Mouse (Mus musculus): ENCODE measurements at regions not wholly inside any gene's neighbourhood (a gene's known extent, or its start where the extent isn't known, plus 50 kb on each side); places are given as distances from the start of the nearest gene placed in this dataset.

DNA sequence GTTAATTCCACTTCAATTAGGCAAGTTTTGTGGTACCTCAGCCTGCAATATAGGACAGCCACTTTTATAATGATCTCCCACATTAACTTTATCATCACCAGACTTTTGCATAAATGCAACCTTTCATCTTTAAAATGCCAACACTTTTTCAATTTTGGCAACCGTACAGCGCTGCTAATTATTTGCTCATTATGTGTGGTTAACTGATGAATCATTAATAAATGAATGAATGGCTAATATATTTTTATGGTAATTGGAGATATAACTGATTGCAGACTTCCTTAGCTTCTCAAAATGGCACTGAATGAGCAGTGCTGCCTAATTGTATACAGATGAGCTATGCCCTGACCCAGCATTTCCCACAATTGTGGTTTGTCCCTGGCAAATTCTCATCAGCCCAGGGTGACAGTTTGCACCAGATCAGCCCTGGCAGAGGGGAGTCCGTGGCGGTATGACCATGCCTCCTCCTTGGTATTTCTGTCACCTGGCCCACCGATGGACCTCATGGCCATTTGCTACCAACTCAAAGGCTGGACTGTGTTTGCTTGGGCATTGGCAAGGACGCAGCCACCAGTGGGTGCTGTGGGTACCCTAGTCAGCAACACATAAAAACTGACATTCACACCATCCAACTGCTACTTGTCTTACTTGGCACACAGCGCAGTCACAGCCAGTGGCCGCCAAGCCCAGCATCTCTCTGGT lies 173.7 kb upstream of the Lmo4 start:
- Histone ChIP-seq H3K27me3 (ENCODE audit: control insufficient read depth, insufficient read depth, insufficient read length) (no peaks in the 10 kb centered on the region), H3K4me3 (no peak overlapping the region), H3K79me2 (ENCODE audit: control insufficient read depth, insufficient read depth) (no peaks in the 10 kb centered on the region), H3ac (ENCODE audit: control insufficient read depth, insufficient read length) (no peak overlapping the region), H3K36me3 (ENCODE audit: control insufficient read depth, insufficient read depth) (no peaks in the 10 kb centered on the region), H3K4me2 (ENCODE audit: low read depth) (no peak overlapping the region)
- TF ChIP-seq REST (IDR thresholded peaks at IDR 0.05; ENCODE audit: insufficient read depth, insufficient read length) (no peak), TCF3 (IDR thresholded peaks at IDR 0.05; ENCODE audit: insufficient read length, low read depth) (no peak), POLR2A (IDR thresholded peaks at IDR 0.05; ENCODE audit: insufficient read length, low read depth) (no peak), MYOD1 (IDR thresholded peaks at IDR 0.05; ENCODE audit: control insufficient read depth in 1 of 3, insufficient read length in 2 of 3, low read depth in 2 of 3) (no peak), SRF (IDR thresholded peaks at IDR 0.05; ENCODE audit: control insufficient read depth, insufficient read length, low read depth) (no peak), MAX (IDR thresholded peaks at IDR 0.05; ENCODE audit: low read depth) (no peak), CEBPB (IDR thresholded peaks at IDR 0.05; ENCODE audit: insufficient read depth, poor library complexity, severe bottlenecking) (no peak), E2F4 (IDR thresholded peaks at IDR 0.05; ENCODE audit: insufficient read depth) (no peak), TCF12 (IDR thresholded peaks at IDR 0.05; ENCODE audit: insufficient read depth, poor library complexity, severe bottlenecking) (no peak), POLR2AphosphoS2 (IDR thresholded peaks at IDR 0.05; ENCODE audit: insufficient read length, low read depth) (no peak), MYOG (IDR thresholded peaks at IDR 0.05; ENCODE audit: control insufficient read depth in 1 of 3, insufficient read depth in 1 of 3, insufficient read length in 2 of 3, low read depth in 2 of 3) (no peak), USF1 (IDR thresholded peaks at IDR 0.05; ENCODE audit: low read depth) (no peak)

- Histone ChIP-seq H3K4me2 (ENCODE audit: low read depth) (no peak overlapping the region), H3ac (ENCODE audit: control insufficient read depth, insufficient read length) (no peak overlapping the region), H3K36me3 (ENCODE audit: control insufficient read depth, insufficient read depth) (no peaks in the 10 kb centered on the region), H3K79me2 (ENCODE audit: control insufficient read depth, insufficient read depth) (no peaks in the 10 kb centered on the region), H3K27me3 (ENCODE audit: control insufficient read depth, insufficient read depth, insufficient read length) (no peaks in the 10 kb centered on the region), H3K4me3 (no peak overlapping the region)
- TF ChIP-seq REST (IDR thresholded peaks at IDR 0.05; ENCODE audit: insufficient read depth, insufficient read length) (no peak), POLR2A (IDR thresholded peaks at IDR 0.05; ENCODE audit: insufficient read length, low read depth) (no peak), POLR2AphosphoS2 (IDR thresholded peaks at IDR 0.05; ENCODE audit: insufficient read length, low read depth) (no peak), CEBPB (IDR thresholded peaks at IDR 0.05; ENCODE audit: insufficient read depth, poor library complexity, severe bottlenecking) (no peak), TCF12 (IDR thresholded peaks at IDR 0.05; ENCODE audit: insufficient read depth, poor library complexity, severe bottlenecking) (no peak), MYOG (IDR thresholded peaks at IDR 0.05; ENCODE audit: control insufficient read depth in 1 of 3, insufficient read depth in 1 of 3, insufficient read length in 2 of 3, low read depth in 2 of 3) (no peak), USF1 (IDR thresholded peaks at IDR 0.05; ENCODE audit: low read depth) (no peak)
Measured at GRCm38 (mm10) chr3:144377626-144378523, 172.9 kb upstream of the Lmo4 start.

DNA sequence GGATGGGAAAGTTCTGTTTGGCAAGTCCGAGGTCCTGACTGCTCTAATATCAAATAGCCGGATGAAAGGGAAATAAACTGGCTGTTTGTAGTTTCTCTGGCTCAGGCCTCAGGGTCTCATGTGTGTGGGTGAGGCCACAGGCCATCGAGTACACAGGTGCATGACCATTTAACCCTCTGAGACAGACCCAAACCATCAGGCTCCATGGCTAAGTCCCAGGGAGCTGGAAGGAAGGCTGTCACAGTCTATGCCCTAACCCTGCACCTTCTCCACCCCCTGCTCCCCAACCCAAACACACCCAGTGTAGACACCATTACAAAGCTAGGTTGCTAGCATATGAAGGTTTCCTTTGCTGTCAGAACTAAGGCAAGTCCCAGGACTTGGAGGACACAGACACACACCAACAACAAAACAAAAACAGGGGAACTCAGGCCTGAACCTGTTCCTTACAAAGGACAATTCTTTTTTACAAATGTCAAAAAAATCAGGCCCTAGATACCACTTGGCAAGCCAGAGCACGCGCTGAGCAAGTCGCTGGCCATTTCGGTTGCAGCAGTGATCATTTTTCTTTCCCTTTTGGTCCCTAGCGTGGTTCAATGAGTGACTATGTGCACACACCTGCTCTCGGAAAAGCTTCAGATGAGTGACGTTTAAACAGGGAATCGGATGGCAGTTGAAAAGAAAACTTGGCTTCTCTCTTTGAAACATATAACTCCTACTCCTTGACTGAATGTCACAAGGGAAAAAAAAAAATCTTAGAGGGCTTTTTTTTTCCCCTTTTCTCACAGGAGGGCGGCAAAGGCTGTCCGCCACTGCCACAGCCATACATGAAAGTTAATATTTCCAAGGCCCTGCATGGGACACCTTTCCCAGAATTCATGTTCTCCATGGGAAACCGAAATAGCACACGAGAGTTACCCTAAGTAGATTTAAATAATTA lies 171.7 kb upstream of the Lmo4 start:
- Histone ChIP-seq H3K4me3 (no peak overlapping the region), H3K4me2 (ENCODE audit: low read depth) (no peak overlapping the region), H3K36me3 (ENCODE audit: control insufficient read depth, insufficient read depth) (no peaks in the 10 kb centered on the region), H3K79me2 (ENCODE audit: control insufficient read depth, insufficient read depth) (no peaks in the 10 kb centered on the region), H3K27me3 (ENCODE audit: control insufficient read depth, insufficient read depth, insufficient read length) (no peaks in the 10 kb centered on the region), H3ac (ENCODE audit: control insufficient read depth, insufficient read length) (no peak overlapping the region)
- TF ChIP-seq CEBPB (IDR thresholded peaks at IDR 0.05; ENCODE audit: insufficient read depth, poor library complexity, severe bottlenecking) (no peak), USF1 (IDR thresholded peaks at IDR 0.05; ENCODE audit: low read depth) (no peak)

GRCm38 (mm10) chr3:144375725-144376412 lies 170.8 kb upstream of the Lmo4 start:
- Histone ChIP-seq H3K4me3 (no peak overlapping the region), H3K27me3 (ENCODE audit: control insufficient read depth, insufficient read depth, insufficient read length) (no peaks in the 10 kb centered on the region), H3K79me2 (ENCODE audit: control insufficient read depth, insufficient read depth) (no peaks in the 10 kb centered on the region), H3ac (ENCODE audit: control insufficient read depth, insufficient read length) (no peak overlapping the region), H3K36me3 (ENCODE audit: control insufficient read depth, insufficient read depth) (no peaks in the 10 kb centered on the region), H3K4me2 (ENCODE audit: low read depth) (no peak overlapping the region)
- TF ChIP-seq MAX (IDR thresholded peaks at IDR 0.05; ENCODE audit: low read depth) (no peak), POLR2A (IDR thresholded peaks at IDR 0.05; ENCODE audit: insufficient read length, low read depth) (no peak), TCF12 (IDR thresholded peaks at IDR 0.05; ENCODE audit: insufficient read depth, poor library complexity, severe bottlenecking) (no peak)

All from myocyte (in vitro differentiated cells).